Mouse (Mus musculus) E14TG2a.4 (cell line): ENCODE results near the gene Ucp3.

ENCODE experiments used
- CTCF ChIP-seq: conservative IDR thresholded peaks from 2 replicates; pipeline ENCODE4 v1.5.1; 2014; ENCODE audit warnings: low read length
- NANOG ChIP-seq: IDR thresholded peaks from 2 replicates; pipeline ENCODE4 v1.6.1; 2014; ENCODE audit warnings: borderline replicate concordance, low read length, mixed read lengths
- POU5F1 ChIP-seq: IDR thresholded peaks from 2 replicates; pipeline ENCODE4 v1.6.1; 2014; ENCODE audit warnings: low read length, borderline replicate concordance

- TF ChIP-seq CTCF (no peak), POU5F1 (no peak), NANOG (no peak)
Observed at GRCm38 (mm10) chr7:100488474-100489048, 15.8 kb downstream of the Ucp3 start.
